Mouse (Mus musculus) bone marrow, adult 2 months (tissue): Measurements from ENCODE around the gene Nos1ap.

ENCODE experiments used
- CTCF ChIP-seq: fragments of 200-500 bp; IDR thresholded peaks from 2 replicates; pipeline ENCODE4 v1.5.1; 2011; ENCODE audit warnings: low read length, control low read depth; ENCODE audit not compliant: control insufficient read depth, insufficient read depth
- POLR2A ChIP-seq: fragments of 200-500 bp; IDR thresholded peaks from 2 replicates; pipeline ENCODE4 v1.6.1; 2011; ENCODE audit warnings: low read depth, mild to moderate bottlenecking, control low read depth, low read length, borderline replicate concordance; ENCODE audit not compliant: control insufficient read depth

GRCm38 (mm10) chr1:170609872-170610271 lies 20.2 kb upstream of the Nos1ap start:
- TF ChIP-seq CTCF (no peak), POLR2A (no peak)
